Mouse (Mus musculus) adrenal gland (tissue): Measurements from ENCODE around the gene Zbtb9.

Source experiments
- intact Hi-C: fragments of 180-260 bp; cut with DNase I; formaldehyde crosslinking; loops from one replicate; pipeline ENCODE4 v1.15.1; 2025

The Zbtb9 gene

GRCm38 (mm10) chr17:26946567-26946966 lies 26.4 kb upstream of the Zbtb9 start:
- intact Hi-C loops: no loop called here

- intact Hi-C loops: no loop called here
These were observed 25.5 kb upstream of the Zbtb9 start for GRCm38 (mm10) chr17:26947231-26948100.

GRCm38 (mm10) chr17:26948316-26949050 lies 24.5 kb upstream of the Zbtb9 start:
- intact Hi-C loops: no loop called here

GRCm38 (mm10) chr17:26949051-26949577 lies 23.9 kb upstream of the Zbtb9 start:
- intact Hi-C loops: no loop called here

GRCm38 (mm10) chr17:26949866-26950265 lies 23.1 kb upstream of the Zbtb9 start:
- intact Hi-C loops: no loop called here

GRCm38 (mm10) chr17:26950560-26951288 lies 22.2 kb upstream of the Zbtb9 start:
- intact Hi-C loops: no loop called here

- intact Hi-C loops: no loop called here
These were observed 21.6 kb upstream of the Zbtb9 start for GRCm38 (mm10) chr17:26951406-26951805.

- intact Hi-C loops: no loop called here
These were observed 20.8 kb upstream of the Zbtb9 start for GRCm38 (mm10) chr17:26951952-26952877.

- intact Hi-C loops: no loop called here
These were observed 19.8 kb upstream of the Zbtb9 start for GRCm38 (mm10) chr17:26953201-26953600.

GRCm38 (mm10) chr17:26953726-26954125 lies 19.2 kb upstream of the Zbtb9 start:
- intact Hi-C loops: no loop called here

- intact Hi-C loops: no loop called here
These were observed 16.7 kb upstream of the Zbtb9 start for GRCm38 (mm10) chr17:26956309-26956708.

GRCm38 (mm10) chr17:26956895-26957294 lies 16.1 kb upstream of the Zbtb9 start:
- intact Hi-C loops: no loop called here

GRCm38 (mm10) chr17:26957872-26958271 lies 15.1 kb upstream of the Zbtb9 start:
- intact Hi-C loops: no loop called here

- intact Hi-C loops: no loop called here
These were observed 14.1 kb upstream of the Zbtb9 start for GRCm38 (mm10) chr17:26958880-26959279.

- intact Hi-C loops: no loop called here
These were observed 13.2 kb upstream of the Zbtb9 start for GRCm38 (mm10) chr17:26959815-26960214.

- intact Hi-C loops: no loop called here
These were observed 11.3 kb upstream of the Zbtb9 start for GRCm38 (mm10) chr17:26961572-26962240.

GRCm38 (mm10) chr17:26966993-26967392 lies 6.0 kb upstream of the Zbtb9 start:
- intact Hi-C loops: no loop called here

- intact Hi-C loops: no loop called here
These were observed 5.5 kb upstream of the Zbtb9 start for GRCm38 (mm10) chr17:26967477-26967876.

- intact Hi-C loops: no loop called here
These were observed 4.8 kb upstream of the Zbtb9 start for GRCm38 (mm10) chr17:26968200-26968611.

- intact Hi-C loops: no loop called here
These were observed 3.7 kb upstream of the Zbtb9 start for GRCm38 (mm10) chr17:26969257-26969656.
